Mouse (Mus musculus) heart, postnatal 10 days (tissue): Measurements from ENCODE around the gene Ispd. TPM values are rescaled to one million over a fixed set of nuclear protein-coding genes. Genes with fewer than 3 reads are reported as not detected.

Experiments used
- DNase-seq, 2 experiments: peaks; one replicate each; pipeline ENCODE4 v3.0.0; 2021
- intact Hi-C: fragments of 180-260 bp; cut with DNase I; formaldehyde crosslinking; loops from one replicate; pipeline ENCODE4 v1.15.1; 2025
- total RNA-seq, 2 experiments: library from RNA; stranded (reverse); gene quantifications; 2 replicates each; pipeline ENCODE4 v1.2.3; 2021

Gene Ispd
- total RNA-seq, 2 experiments from 2014 or later: 7.6 to 8.7 TPM

GRCm38 (mm10) chr12:36545318-36545717 lies 164.1 kb downstream of the Ispd start:
- intact Hi-C loops: no loop called here
- DNase-seq: no peak

GRCm38 (mm10) chr12:36549474-36549873 lies 168.2 kb downstream of the Ispd start:
- intact Hi-C loops: no loop called here
- no peak for DNase-seq

DNA sequence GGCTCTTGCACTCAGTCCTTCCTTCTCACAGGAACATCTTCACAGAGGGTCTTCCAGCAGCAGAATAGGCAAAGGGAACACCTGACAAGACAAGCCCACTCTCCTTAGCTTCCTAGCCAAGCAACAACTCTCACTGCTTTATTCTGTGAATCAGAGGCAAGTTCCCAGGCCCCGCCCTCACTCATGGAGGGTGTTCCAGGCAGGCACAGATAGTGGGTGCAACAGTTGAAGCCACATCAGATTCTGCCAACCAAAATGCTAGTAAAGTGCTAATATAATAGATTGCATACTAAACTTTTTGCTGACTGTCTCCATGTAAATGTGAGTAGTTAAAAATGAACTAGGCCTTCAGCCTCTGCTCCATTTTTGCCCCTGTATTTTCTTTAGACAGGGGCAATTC lies 173.4 kb downstream of the Ispd start:
- intact Hi-C loops: no loop called here
- no peak for DNase-seq

DNA sequence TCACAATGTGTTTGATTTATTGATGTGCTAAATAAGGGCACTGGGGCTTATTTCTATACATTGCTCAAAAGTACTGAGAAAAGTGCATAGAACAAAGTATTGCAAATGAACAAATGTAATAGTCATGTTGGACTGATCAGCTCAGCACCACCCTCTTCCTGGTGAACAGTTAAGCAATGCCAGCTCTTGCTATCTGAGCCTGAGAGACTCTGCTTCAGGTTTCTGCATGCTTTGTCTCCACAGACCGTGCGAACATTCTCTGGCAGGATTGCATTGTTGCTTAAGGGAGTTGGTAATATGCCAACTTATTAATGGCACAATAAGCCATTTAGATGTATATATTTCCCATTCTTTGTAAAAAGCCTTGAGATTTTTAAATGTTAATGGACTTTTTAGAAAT lies 182.9 kb downstream of the Ispd start:
- no peak for DNase-seq
- intact Hi-C loops: no loop called here

DNA sequence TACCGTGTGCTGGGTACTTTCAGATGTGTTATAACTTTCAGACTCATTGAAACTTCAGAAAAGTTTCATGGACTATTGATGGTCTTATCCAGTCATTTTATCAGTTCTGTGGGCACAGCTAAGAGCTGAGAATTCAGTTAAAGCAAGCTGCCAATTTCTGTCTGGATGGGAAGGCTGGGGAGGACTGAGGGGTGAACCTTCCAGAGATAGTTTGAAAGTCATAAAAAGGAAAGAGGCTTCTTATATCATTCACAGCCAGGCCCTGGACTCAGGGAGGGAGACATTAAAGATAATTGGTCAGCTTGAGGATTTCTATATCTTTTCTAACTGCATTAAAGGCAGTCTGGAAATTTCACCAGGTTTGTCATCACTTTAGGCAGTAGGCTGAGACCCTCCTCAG lies 185.7 kb downstream of the Ispd start:
- intact Hi-C loops: no loop called here
- DNase-seq: no peak

- DNase-seq: no peak
- intact Hi-C loops: no loop called here
Observed at GRCm38 (mm10) chr12:36570414-36571095, 189.3 kb downstream of the Ispd start.

GRCm38 (mm10) chr12:36584828-36585227 lies 203.6 kb downstream of the Ispd start:
- no peak for DNase-seq
- intact Hi-C loops: no loop called here

DNA sequence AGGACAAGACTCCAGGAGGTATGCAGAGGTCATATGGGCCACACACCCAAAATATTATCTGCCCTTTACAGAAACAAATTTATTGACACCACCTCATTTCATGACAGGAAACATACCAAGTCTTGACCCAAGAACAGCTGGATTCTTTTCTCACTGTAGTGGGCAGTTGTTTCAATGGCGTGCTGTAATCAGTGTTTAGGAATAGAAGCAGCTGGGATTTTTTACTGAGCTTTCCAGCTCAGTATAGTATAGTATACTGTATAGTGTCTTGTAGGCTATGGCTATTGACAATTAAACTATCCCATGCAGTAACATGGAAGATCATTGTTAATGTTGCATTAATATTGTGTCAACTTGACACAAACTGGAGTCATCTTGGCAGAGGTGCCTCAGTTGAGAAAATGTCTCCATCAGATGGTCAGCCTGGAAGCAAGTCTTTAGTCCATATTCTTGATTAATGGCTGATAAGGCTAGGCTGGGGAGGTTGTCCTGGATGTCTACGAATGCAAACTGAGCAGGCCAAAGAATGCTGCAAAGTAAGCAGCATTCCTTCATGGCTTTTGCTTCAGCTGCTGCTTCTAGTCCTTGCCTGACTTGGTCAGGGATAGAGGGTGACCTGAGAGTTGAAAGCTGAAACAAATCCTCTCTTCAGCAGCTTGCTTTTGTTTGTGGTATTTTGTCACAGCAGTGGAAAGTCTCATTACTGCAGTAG lies 216.4 kb downstream of the Ispd start:
- no peak for DNase-seq
- intact Hi-C loops: no loop called here

- intact Hi-C loops: no loop called here
- no peak for DNase-seq
Observed at GRCm38 (mm10) chr12:36621960-36622736, 240.9 kb downstream of the Ispd start.

- intact Hi-C loops: no loop called here
- DNase-seq: no peak
Observed at GRCm38 (mm10) chr12:36627204-36627603, 246.0 kb downstream of the Ispd start.

DNA sequence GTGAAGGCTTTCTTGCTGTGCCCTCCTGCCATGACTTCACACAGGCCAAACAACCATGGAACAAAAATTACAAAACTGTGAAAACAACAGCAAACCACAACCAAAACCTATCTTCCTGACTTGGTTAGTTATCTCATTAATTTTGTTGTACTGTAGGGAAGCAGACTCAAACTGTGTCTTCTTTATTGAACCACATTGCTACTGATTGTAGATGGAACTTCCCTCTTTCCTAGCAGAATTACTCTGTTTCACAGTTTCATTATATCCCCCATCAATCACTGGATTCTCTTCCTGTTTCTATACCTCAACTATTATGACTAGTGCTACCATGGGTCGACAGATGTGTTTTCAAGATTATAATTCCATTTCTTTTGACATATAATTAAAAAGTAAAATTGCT lies 251.2 kb downstream of the Ispd start:
- no peak for DNase-seq
- intact Hi-C loops: no loop called here

GRCm38 (mm10) chr12:36647514-36647913 lies 266.3 kb downstream of the Ispd start:
- no peak for DNase-seq
- intact Hi-C loops: no loop called here

DNA sequence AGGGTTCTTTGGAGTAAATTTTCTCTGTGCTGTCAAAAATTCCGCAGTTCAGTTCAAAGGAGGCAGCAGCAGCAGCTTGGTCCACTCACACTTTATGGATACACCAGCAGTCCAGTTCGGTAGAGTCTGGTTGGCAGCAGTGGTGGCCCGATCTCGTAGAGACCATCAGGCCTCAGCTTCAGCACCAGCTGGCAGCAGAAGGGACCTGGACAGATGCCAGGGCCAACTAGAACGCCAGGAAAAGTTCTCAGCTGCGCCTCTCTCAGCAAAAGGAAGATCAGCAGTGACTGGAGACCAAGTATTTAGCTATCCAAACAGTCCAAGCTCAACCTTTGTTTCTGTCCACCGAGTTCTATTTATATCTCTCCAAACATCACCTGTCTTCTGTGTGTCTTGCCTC lies 281.2 kb downstream of the Ispd start:
- intact Hi-C loops: loop anchor here (5.0 kb wide), 1 partner anchor 285 kb away; no protein-coding TSS in a partner anchor
- peak; percentile 32 to 33 for DNase-seq

DNA sequence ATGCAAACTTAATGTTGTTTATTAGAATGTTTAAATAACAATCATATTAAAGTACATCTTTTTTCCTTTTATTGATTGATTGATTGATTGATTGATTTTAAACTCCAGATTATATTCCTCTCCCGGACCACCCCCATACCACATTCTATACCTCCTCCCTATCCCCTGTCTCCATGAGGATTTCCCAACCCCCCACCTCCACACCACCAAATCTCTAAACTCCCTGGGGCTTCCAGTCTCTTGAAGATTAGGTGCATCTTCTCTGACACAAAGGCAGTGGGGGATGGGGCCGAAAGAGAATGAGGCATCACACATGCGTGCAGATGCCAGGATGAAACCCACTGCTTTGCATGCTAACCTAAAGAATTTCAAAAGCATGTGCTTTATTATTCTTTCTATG lies 283.5 kb downstream of the Ispd start:
- intact Hi-C loops: loop anchor here (5.0 kb wide), 1 partner anchor 287 kb away; no protein-coding TSS in a partner anchor
- DNase-seq: no peak

GRCm38 (mm10) chr12:36666771-36667170 lies 285.5 kb downstream of the Ispd start:
- intact Hi-C loops: no loop called here
- DNase-seq: no peak

DNA sequence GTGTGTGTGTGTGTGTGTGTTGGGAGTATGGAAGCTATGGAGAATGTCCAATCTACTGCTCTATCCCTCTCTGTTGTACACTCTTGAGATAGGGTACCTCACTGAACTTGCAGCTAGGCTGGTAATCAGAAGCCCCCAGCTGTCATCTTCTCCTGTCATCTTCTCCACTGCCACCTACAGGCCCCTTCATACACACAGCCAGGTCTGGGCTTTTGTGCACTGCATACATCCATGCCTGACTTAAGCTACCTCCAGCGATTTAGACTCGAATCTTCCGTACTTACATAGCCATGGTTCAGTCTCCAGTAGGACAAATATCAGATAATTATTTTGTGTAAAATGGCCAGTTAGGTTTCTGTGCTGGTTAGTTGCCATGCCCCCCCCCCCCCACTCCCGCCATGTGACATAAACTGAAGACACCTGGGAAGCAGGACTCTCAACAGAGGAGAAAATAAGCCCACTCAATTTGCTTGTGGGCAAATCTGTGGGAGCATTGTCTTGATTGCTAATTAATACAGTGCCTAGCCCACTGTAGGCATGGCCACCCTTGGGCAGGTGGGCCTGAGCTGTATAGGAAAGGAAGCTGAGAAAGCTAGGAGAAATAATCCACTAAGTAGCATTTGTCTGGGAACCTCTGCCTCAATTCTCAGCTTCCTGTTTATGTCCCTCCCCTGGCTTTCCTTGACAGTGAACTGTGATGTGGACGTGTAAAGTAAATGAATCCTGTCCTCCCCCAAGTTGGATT lies 289.1 kb downstream of the Ispd start:
- DNase-seq: no peak
- intact Hi-C loops: loop anchor here (5.0 kb wide), 1 partner anchor 773 kb away; no protein-coding TSS in a partner anchor

GRCm38 (mm10) chr12:36670915-36671579 lies 289.8 kb downstream of the Ispd start:
- intact Hi-C loops: loop anchor here (1.0 to 5.0 kb wide), 2 partner anchors 456 to 774 kb away; no protein-coding TSS in a partner anchor
- peak; percentile 23 to 32 for DNase-seq

DNA sequence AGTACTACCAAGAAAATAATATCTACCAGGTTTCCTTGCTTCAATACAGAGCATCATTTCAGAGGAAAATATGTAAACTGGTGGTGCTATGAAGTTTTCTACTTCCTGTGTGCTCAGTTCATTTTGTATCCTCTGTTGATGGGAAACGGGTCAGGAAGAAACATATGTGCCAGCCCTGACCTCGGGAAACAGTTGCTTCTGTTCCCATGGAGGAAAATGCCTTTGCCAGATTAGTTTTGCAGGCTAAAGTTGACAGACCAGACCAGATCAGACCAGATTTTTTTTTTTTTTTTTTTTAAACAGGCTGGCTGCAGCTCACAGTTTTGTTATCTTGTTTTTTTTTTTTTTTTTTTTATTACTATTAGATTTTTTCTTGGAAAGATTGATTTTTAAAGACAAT lies 293.2 kb downstream of the Ispd start:
- DNase-seq: no peak
- intact Hi-C loops: loop anchor here (5.0 kb wide), 1 partner anchor 777 kb away; no protein-coding TSS in a partner anchor

DNA sequence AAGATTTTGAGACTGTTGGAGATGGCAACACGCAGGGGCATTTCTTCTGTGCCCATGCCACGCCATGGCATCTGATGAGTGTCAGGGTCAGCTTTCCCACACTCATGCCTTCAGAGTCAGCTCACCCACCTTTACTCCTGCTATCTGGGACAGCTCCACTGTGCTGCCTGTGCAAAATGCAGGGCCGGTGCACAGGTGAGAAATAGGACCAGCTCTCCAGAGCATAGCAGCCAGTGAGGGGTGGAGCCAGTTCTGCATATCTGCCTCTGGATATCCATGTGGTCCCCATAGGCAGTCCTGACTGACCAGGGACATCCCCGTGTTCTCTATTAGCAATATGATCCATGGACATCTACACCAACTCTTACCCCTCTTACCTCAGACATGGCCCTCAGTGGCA lies 297.0 kb downstream of the Ispd start:
- DNase-seq: no peak
- intact Hi-C loops: no loop called here

GRCm38 (mm10) chr12:36680883-36681505 lies 299.7 kb downstream of the Ispd start:
- no peak for DNase-seq
- intact Hi-C loops: no loop called here
